Mouse (Mus musculus) testis, adult 2 months (tissue): ENCODE data around the gene Mark1. TPM values are rescaled to one million over a fixed set of nuclear protein-coding genes. Genes with fewer than 3 reads are reported as not detected.

Experiments used
- H3K27ac ChIP-seq: fragments of 200-500 bp; 2 replicates; pipeline ENCODE4 v1.5.1; 2012; ENCODE audit warnings: low read depth, low read length; ENCODE audit not compliant: control insufficient read depth, insufficient read depth
- H3K27me3 ChIP-seq: fragments of 200-500 bp; 2 replicates; pipeline ENCODE4 v1.6.1; 2012; ENCODE audit warnings: mild to moderate bottlenecking, low read length, moderate library complexity; ENCODE audit not compliant: control insufficient read depth, insufficient read depth
- H3K36me3 ChIP-seq: fragments of 200-500 bp; 2 replicates; pipeline ENCODE4 v1.6.1; 2012; ENCODE audit warnings: mild to moderate bottlenecking, low read length; ENCODE audit not compliant: control insufficient read depth, insufficient read depth
- H3K4me1 ChIP-seq: fragments of 200-500 bp; 2 replicates; pipeline ENCODE4 v1.6.1; 2012; ENCODE audit warnings: low read length; ENCODE audit not compliant: control insufficient read depth, insufficient read depth
- H3K4me3 ChIP-seq: fragments of 200-500 bp; 2 replicates; pipeline ENCODE4 v1.5.1; 2012; ENCODE audit warnings: low read depth, mild to moderate bottlenecking, low read length, moderate library complexity, mixed read lengths; ENCODE audit not compliant: control insufficient read depth
- CTCF ChIP-seq: fragments of 200-500 bp; IDR thresholded peaks from 2 replicates; pipeline ENCODE4 v1.5.1; 2012; ENCODE audit warnings: low read depth, mild to moderate bottlenecking, inconsistent platforms, low read length, moderate library complexity; ENCODE audit not compliant: control insufficient read depth, insufficient read depth, insufficient replicate concordance
- POLR2A ChIP-seq: fragments of 200-500 bp; IDR thresholded peaks from 2 replicates; pipeline ENCODE4 v1.6.1; 2012; ENCODE audit warnings: low read depth, mild to moderate bottlenecking, inconsistent platforms, low read length, moderate library complexity; ENCODE audit not compliant: control insufficient read depth
- polyA plus RNA-seq: library from polyadenylated mRNA; depleted of rRNA; stranded (reverse); fragments of >200 nt; gene quantifications from 2 replicates; pipeline ENCODE4 v1.2.3, GENCODE M21; 2012

Mark1 gene
- polyA plus RNA-seq, 1 experiment: 1.5 TPM

DNA sequence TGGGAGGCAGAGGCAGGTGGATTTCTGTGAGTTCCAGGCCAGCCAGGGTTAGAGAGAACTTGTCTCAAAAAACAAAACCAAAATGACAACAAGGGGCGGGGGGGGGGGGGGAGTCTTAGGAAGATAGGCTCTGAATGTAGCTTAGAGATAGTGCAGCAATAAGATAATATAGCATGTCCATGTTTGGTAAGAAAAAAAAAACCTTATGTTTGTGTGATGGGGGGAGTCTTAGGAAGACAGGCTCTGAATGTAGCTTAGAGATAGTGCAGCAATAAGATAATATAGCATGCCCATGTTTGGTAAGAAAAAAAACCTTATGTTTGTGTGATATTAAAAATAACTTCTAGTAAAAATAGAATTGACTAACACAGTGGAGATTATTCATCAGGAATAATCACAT is 71.0 kb downstream of the Mark1 start:
- no peak overlapping the region for H3K27ac ChIP-seq
- TF ChIP-seq POLR2A: no peak
- H3K4me1 ChIP-seq: no peaks in the 10 kb centered on the region
- no peak overlapping the region for H3K4me3 ChIP-seq
- no peaks in the 10 kb centered on the region for H3K27me3 ChIP-seq
- no peaks in the 10 kb centered on the region for H3K36me3 ChIP-seq

DNA sequence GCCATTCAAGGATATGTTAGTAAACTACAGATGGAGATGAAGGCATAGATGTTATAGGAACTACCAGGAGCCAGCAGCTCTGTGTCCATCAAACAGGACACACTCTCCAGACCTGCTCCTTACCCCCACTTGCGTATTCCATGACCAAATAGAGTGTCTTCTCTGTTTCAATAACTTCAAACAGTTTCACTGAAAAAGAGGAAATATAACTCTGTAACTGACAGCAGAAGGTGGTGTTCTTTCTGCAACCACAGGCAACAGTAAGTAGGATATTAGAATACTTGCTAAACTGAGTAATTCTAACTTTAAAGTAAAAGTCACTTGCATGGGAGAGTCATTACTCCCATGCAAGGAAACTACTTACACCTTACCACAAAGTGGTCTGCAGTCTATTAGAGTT is 71.5 kb downstream of the Mark1 start:
- Histone ChIP-seq H3K27me3 (no peaks in the 10 kb centered on the region), H3K36me3 (no peaks in the 10 kb centered on the region), H3K4me3 (no peak overlapping the region), H3K27ac (no peak overlapping the region), H3K4me1 (no peaks in the 10 kb centered on the region)
- TF ChIP-seq CTCF: no peak
- TF ChIP-seq POLR2A: no peak

DNA sequence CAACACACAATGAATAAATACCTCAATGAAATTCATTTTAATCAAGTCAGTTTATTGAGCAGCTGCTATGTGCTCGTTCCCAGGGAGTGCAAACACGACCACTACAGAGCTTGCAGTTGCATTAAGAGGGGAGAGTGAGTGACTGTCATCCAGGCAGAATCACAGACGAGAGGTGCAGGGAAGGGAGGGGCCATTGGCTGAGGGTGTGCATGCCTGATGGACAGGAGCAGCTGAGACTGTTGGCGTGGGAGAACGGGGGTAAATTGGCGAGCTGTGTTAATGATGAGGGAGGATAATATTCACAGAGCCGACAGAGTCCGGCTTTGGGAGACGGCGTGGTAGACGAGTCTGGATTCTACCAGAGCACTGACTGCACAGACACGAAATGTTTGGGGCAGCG is 76.5 kb downstream of the Mark1 start:
- no peaks in the 10 kb centered on the region for H3K4me1 ChIP-seq
- no peak overlapping the region for H3K27ac ChIP-seq
- H3K4me3 ChIP-seq: no peak overlapping the region
- no peaks in the 10 kb centered on the region for H3K36me3 ChIP-seq
- TF ChIP-seq POLR2A: no peak
- no peak for TF ChIP-seq CTCF
- H3K27me3 ChIP-seq: no peaks in the 10 kb centered on the region

DNA sequence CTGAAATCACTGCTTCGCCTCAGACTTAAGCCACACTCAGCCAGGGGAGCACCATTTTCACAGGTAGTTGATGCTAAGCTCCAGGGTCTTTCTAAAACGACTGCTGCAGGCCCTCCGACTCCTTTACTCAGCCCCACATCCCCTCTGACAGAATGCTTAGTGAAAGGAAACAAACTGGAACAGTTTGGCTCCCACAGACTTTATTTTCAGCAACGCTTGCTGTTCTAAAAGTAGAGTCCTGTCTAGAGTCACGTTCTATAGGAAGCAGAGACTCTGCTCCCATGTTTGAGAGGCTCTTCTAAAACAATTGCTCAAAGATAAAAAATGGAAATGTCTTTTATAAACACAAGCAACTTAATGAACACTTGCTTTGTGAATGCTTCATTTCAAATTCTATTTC is 79.3 kb downstream of the Mark1 start:
- no peak overlapping the region for H3K27ac ChIP-seq
- no peak overlapping the region for H3K4me3 ChIP-seq
- H3K27me3 ChIP-seq: no peaks in the 10 kb centered on the region
- H3K36me3 ChIP-seq: no peaks in the 10 kb centered on the region
- no peaks in the 10 kb centered on the region for H3K4me1 ChIP-seq
- no peak for TF ChIP-seq POLR2A

DNA sequence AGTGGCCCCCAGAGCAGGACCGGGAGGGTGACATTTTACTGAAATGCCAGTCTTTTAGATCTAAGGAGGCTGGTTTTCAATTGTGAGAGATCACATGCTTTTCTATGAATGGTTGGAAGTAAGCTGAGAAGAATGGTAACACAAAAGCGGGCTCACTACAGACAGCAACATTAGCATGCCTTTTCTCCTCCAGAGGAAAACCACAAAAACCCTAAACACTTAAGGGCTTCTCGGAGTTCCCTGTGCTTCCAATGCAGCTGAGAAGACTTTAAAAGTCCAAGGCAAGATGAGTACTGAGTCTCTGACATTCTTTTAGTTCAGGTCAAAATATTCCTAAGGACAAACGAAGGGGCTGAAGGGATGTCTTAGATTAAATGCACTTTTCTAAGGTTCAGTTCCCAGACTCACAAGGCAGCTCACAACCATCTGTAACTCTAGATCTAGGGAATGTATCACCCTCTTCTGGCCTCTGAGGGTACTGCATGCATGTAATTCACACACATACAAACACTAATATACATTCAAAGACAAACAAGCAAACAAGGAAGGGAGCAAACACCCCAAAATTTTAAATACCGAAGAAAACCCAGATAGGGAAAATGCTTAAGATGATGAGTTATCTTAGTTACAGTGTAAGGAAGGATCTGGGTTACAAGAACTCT is 81.0 kb downstream of the Mark1 start:
- Histone ChIP-seq H3K27me3 (no peaks in the 10 kb centered on the region), H3K27ac (no peak overlapping the region), H3K4me3 (no peak overlapping the region), H3K4me1 (no peaks in the 10 kb centered on the region), H3K36me3 (no peaks in the 10 kb centered on the region)
- TF ChIP-seq CTCF: no peak
- no peak for TF ChIP-seq POLR2A

DNA sequence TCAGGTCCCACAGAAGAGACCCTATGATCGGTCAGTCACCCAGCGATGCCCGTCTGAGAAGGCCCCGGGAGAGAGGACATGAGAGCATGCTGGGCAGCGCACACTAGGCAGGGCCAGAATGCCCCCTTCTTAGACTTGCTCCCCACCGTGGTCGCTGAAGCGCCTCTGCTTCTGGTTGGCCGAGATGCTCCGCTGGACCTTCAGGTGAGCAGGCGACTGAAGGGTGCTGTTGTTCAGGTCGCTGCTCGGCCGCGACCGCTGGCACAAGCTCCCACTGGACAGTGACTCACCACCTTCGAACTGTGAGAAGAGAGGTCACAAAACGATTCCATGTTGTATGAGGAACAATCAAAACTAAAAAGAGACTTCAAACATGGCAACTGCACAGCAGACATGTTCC is 87.0 kb downstream of the Mark1 start:
- H3K4me1 ChIP-seq: no peaks in the 10 kb centered on the region
- TF ChIP-seq POLR2A (no peak), CTCF (no peak)
- no peaks in the 10 kb centered on the region for H3K27me3 ChIP-seq
- H3K4me3 ChIP-seq: no peak overlapping the region
- H3K27ac ChIP-seq: no peak overlapping the region
- H3K36me3 ChIP-seq: no peaks in the 10 kb centered on the region; the same call in 1 of the 2 replicates

DNA sequence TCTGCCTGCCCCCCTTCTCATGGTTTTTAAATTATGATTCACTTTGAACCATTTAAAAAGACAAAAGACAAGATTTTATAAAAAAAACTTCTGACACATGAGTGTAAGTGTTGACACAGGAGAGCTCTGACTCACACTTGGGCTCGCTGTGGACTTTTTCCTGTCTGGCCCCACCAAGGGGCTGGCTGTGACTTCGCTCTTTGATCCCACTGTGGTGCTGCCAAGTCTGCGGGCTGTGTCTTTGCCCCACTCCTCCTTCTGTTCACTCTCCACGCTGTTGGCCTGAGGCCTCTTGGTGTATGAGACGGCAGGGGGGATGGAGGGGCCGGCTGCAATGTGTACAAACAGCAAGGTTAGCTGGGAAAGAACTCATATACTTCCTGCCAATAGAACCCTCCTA is 87.5 kb downstream of the Mark1 start:
- Histone ChIP-seq H3K4me1 (no peaks in the 10 kb centered on the region), H3K27ac (no peak overlapping the region), H3K36me3 (no peaks in the 10 kb centered on the region; the same call in 1 of the 2 replicates), H3K27me3 (no peaks in the 10 kb centered on the region), H3K4me3 (no peak overlapping the region)
- TF ChIP-seq CTCF: no peak

DNA sequence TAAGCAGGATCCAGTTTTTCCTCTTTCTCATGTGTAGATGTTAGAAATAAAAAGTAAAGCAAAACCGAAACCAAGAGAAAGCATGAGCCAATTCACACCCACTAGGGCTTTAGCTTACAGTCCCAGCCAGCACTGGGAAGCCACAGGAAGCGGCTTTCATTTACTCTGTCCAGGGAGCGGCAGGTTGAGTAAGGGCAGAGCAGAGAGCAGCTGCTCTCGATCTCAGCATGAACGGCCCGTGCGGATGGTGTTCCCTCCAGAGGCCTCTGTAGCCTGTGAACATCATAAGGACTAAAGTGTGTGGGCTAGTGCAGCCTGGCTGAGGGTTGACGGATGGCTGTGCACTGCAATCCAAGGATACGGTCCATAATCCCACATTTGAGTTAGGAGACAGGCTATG is 90.8 kb downstream of the Mark1 start:
- no peaks in the 10 kb centered on the region for H3K27me3 ChIP-seq
- H3K4me1 ChIP-seq: no peaks in the 10 kb centered on the region
- H3K36me3 ChIP-seq: no peaks in the 10 kb centered on the region; the same call in 1 of the 2 replicates
- no peak overlapping the region for H3K4me3 ChIP-seq
- TF ChIP-seq CTCF (no peak), POLR2A (no peak)
- H3K27ac ChIP-seq: no peak overlapping the region
